ENCODE assay signal across 8 mouse cellular contexts in the genomic region with DNA sequence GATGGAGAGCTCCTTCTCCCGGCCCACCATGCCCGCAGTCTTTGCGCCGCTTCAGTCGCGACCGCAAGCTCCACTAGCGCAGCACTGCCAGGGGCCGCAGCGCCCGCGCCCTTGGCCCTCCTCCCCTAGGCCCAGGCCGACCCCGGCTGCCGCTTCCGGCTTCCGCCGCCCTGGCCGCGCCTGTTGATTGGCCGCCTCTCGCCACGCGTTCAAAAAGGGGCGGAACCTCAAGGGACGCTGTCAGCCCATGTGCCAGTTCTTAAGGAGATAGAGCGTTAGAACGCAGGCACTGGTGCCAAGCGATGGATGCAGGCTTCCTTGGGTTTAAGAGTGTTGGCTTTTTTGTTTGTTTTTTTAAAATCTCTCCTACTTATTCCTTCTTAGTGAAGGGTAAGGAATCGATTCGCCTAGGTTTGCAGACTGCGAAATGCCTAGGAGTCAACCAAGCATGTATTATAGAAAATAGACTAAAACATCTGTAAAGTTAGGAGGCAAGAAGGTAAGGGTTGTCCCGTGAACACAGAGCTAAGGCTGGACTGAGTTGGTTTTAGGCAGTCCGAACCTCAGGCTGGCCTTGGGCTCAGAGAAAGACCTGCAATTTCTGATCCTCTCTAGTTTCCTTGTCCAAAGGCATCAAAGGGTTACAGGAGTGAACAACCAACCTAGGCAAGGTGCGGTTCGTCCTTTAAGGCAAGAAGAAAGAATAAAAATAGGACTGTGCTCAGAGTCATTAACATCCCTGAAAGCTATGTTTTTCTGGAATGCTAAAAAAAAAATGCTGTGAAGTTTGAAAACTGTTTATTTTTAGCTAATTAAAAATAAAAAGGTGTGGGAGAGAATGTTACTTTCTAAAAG. TPM values are rescaled to one million over a fixed set of nuclear protein-coding genes. Genes with fewer than 3 reads are reported as not detected.
A peak's percentile ranks its signal among the peaks of the same experiment; 100 is the strongest.
DNase-seq lines count a peak whose midpoint lies in the region; ATAC-seq and TF ChIP-seq lines count a peak whose summit lies in the region.

No protein-coding gene starts in this region.

- TF ChIP-seq CTCF in MEL (IDR thresholded peaks at IDR 0.05 in 2 of 3, conservative IDR thresholded peaks at IDR 0.05 in 1 of 3; ENCODE audit: control insufficient read depth in 1 of 3, insufficient read depth in 1 of 3, low read depth in 2 of 3, low read length in 3 of 3, poor library complexity in 1 of 3, severe bottlenecking in 1 of 3), result no peak
- TF ChIP-seq CTCF in cerebellum, adult 2 months (IDR thresholded peaks at IDR 0.05; ENCODE audit: borderline replicate concordance, insufficient read depth, low read depth, low read length), result no peak
- TF ChIP-seq CTCF in lung, postnatal 0 days (IDR thresholded peaks at IDR 0.05), result peak; percentile 18; the same call in 1 of the 2 replicates

- peak; percentile 98 for DNase-seq in MEL (ENCODE audit: low read depth, low spot score)
- peak; percentile 94 to 95 for DNase-seq in cerebellum, adult 2 months
- DNase-seq in forelimb bud, embryonic 11.5 days (ENCODE audit: low read depth, low spot score), result peak; percentile 90
- DNase-seq in hindbrain, embryonic 10.5 days (ENCODE audit: low spot score), result peak; percentile 94
- DNase-seq in layer of hippocampus, adult 9-11 months, result peak; percentile 93
- DNase-seq in lung, postnatal 0 days (ENCODE audit: low spot score), result peak; percentile 97
- peak; percentile 92 for DNase-seq in ovary, postnatal 14 days (ENCODE audit: low spot score)
- peak; percentile 95 for DNase-seq in thymus, postnatal 14 days

- under 1% methylated on average over 36 of the region's 36 CpGs for WGBS in cerebellum, adult 2 months
- WGBS in hindbrain, embryonic 10.5 days, result under 1% methylated on average over 36 of the region's 36 CpGs
- WGBS in lung, postnatal 0 days, result under 1% methylated on average over 36 of the region's 36 CpGs

- peak overlapping the region; percentile 99 for H3K27ac ChIP-seq in MEL (ENCODE audit: control insufficient read depth, low read depth, low read length)
- peak overlapping the region; percentile 58 for H3K27ac ChIP-seq in cerebellum, adult 2 months (ENCODE audit: insufficient read depth, low read length)
- H3K27ac ChIP-seq in hindbrain, embryonic 10.5 days, result peak overlapping the region; percentile 98
- H3K27ac ChIP-seq in lung, postnatal 0 days (ENCODE audit: low read length), result peak overlapping the region; percentile 95

- peaks cover 0 to 20% of the 10 kb centered on the region in 2 experiments; a peak in 3 of 4 replicates for H3K36me3 ChIP-seq in MEL (ENCODE audit: control insufficient read depth in 1 of 2, insufficient read depth in 2 of 2, low read length in 2 of 2)
- H3K36me3 ChIP-seq in hindbrain, embryonic 10.5 days, result peaks cover 6% of the 10 kb centered on the region; the same call in 1 of the 2 replicates
- H3K36me3 ChIP-seq in lung, postnatal 0 days (ENCODE audit: insufficient read depth, low read length), result no peaks in the 10 kb centered on the region

- peak in 1 of 2 experiments; percentile 28; a peak in 1 of 4 replicates for TF ChIP-seq EP300 in MEL (IDR thresholded peaks at IDR 0.05; ENCODE audit: low read depth in 1 of 2, low read length in 2 of 2)
- TF ChIP-seq EP300 in lung, postnatal 0 days (IDR thresholded peaks at IDR 0.05), result no peak

- peak; percentile 88 to 91 for TF ChIP-seq POLR2A in MEL (IDR thresholded peaks at IDR 0.05; ENCODE audit: control insufficient read depth in 1 of 2, insufficient read depth in 1 of 2, low read depth in 1 of 2, low read length in 2 of 2, poor library complexity in 1 of 2)
- TF ChIP-seq POLR2A in cerebellum, adult 2 months (IDR thresholded peaks at IDR 0.05; ENCODE audit: borderline replicate concordance, insufficient read depth, low read length), result peak; percentile 77; the same call in 1 of the 2 replicates

- TF ChIP-seq RAD21 in MEL (IDR thresholded peaks at IDR 0.05; ENCODE audit: low read depth, low read length), result no peak

- no peaks in the 10 kb centered on the region for H3K27me3 ChIP-seq in MEL (ENCODE audit: control insufficient read depth in 1 of 2, insufficient read depth in 2 of 2, low read length in 2 of 2)
- H3K27me3 ChIP-seq in cerebellum, adult 2 months (ENCODE audit: control insufficient read depth, insufficient read depth, low read length), result no peaks in the 10 kb centered on the region
- H3K27me3 ChIP-seq in hindbrain, embryonic 10.5 days (ENCODE audit: insufficient read depth, poor library complexity, severe bottlenecking), result no peaks in the 10 kb centered on the region
- no peaks in the 10 kb centered on the region for H3K27me3 ChIP-seq in lung, postnatal 0 days (replicated peaks; ENCODE audit: insufficient read depth, low read length)

- H3K4me2 ChIP-seq in lung, postnatal 0 days (replicated peaks; ENCODE audit: low read depth, low read length), result peak overlapping the region; percentile 86

- peak; percentile 97 for ATAC-seq in lung, postnatal 0 days

- H3K9ac ChIP-seq in MEL (ENCODE audit: control insufficient read depth, low read depth, low read length, poor library complexity, severe bottlenecking), result peak overlapping the region; percentile 86
- H3K9ac ChIP-seq in lung, postnatal 0 days (replicated peaks; ENCODE audit: low read depth), result peak overlapping the region; percentile 68

- H3K9me3 ChIP-seq in MEL (replicated peaks; ENCODE audit: insufficient read depth, low read length), result no peaks in the 10 kb centered on the region
- no peaks in the 10 kb centered on the region for H3K9me3 ChIP-seq in hindbrain, embryonic 10.5 days
- no peaks in the 10 kb centered on the region for H3K9me3 ChIP-seq in lung, postnatal 0 days (ENCODE audit: low read length)

- peak overlapping the region; percentile 88 to 89 for H3K4me3 ChIP-seq in MEL (ENCODE audit: control insufficient read depth in 1 of 2, insufficient read depth in 1 of 2, low read depth in 2 of 2, low read length in 2 of 2)
- peak overlapping the region; percentile 88 for H3K4me3 ChIP-seq in cerebellum, adult 2 months (replicated peaks; ENCODE audit: insufficient read depth, low read depth, low read length)
- H3K4me3 ChIP-seq in hindbrain, embryonic 10.5 days, result peak overlapping the region; percentile 79
- H3K4me3 ChIP-seq in lung, postnatal 0 days (ENCODE audit: low read depth, low read length), result peak overlapping the region; percentile 74

- peaks cover 0 to 17% of the 10 kb centered on the region in 2 experiments for H3K4me1 ChIP-seq in MEL (ENCODE audit: control insufficient read depth in 1 of 2, insufficient read depth in 2 of 2, low read length in 2 of 2)
- peaks cover 9% of the 10 kb centered on the region for H3K4me1 ChIP-seq in cerebellum, adult 2 months (ENCODE audit: control insufficient read depth, insufficient read depth, low read length)
- peaks cover 27% of the 10 kb centered on the region for H3K4me1 ChIP-seq in hindbrain, embryonic 10.5 days (replicated peaks)
- peaks cover 12% of the 10 kb centered on the region; the same call in 1 of the 2 replicates for H3K4me1 ChIP-seq in lung, postnatal 0 days (ENCODE audit: insufficient read depth, low read depth, low read length)

- H3K79me2 ChIP-seq in MEL (ENCODE audit: control insufficient read depth, insufficient read depth, low read length, poor library complexity), result peaks cover 42% of the 10 kb centered on the region

TF ChIP-seq in MEL, 35 proteins besides CTCF, POLR2A, EP300 and RAD21 (continues in another document):
- TF ChIP-seq ZMIZ1 (IDR thresholded peaks at IDR 0.05; ENCODE audit: low read depth, low read length) (0 out of 2 replicates have a peak, but pooled peaks have one; percentile 57), MEF2A (IDR thresholded peaks at IDR 0.05; ENCODE audit: extremely low read depth, insufficient replicate concordance, low read depth, low read length, poor library complexity, severe bottlenecking) (no peak), MXI1 (IDR thresholded peaks at IDR 0.05; ENCODE audit: low read depth, low read length) (peak; percentile 98), TBP (IDR thresholded peaks at IDR 0.05; ENCODE audit: low read depth, low read length) (peak; percentile 91), SIN3A (IDR thresholded peaks at IDR 0.05; ENCODE audit: low read length) (peak; percentile 98), RCOR1 (IDR thresholded peaks at IDR 0.05; ENCODE audit: low read depth, low read length) (no peak), HCFC1 (IDR thresholded peaks at IDR 0.05; ENCODE audit: low read depth, low read length) (peak; percentile 84), NELFE (IDR thresholded peaks at IDR 0.05; ENCODE audit: low read depth, low read length) (peak; percentile 79), TCF12 (IDR thresholded peaks at IDR 0.05; ENCODE audit: low read depth, low read length) (peak; percentile 51; the same call in 1 of the 2 replicates), MAX (IDR thresholded peaks at IDR 0.05; ENCODE audit: low read length) (peak; percentile 95), MYC (IDR thresholded peaks at IDR 0.05; ENCODE audit: low read depth, low read length) (peak; percentile 94), CHD1 (IDR thresholded peaks at IDR 0.05; ENCODE audit: low read depth, low read length) (peak; percentile 62; the same call in 1 of the 2 replicates), BHLHE40 (IDR thresholded peaks at IDR 0.05; ENCODE audit: borderline replicate concordance, low read depth, low read length) (peak; percentile 33; the same call in 1 of the 2 replicates)

RNA-seq across cellular contexts. Expression of gene Mat2b, which starts 2.3 kb away (rescaled TPM):
- total RNA-seq in MEL (2012; rRNA removed), result 97.6 and 107 TPM in 2 replicates
- 100 to 1,000 TPM; 105 to 188 TPM for polyA plus RNA-seq in MEL (2012; ENCODE audit: insufficient read depth in 1 of 2, insufficient read length in 2 of 2, low read depth in 1 of 2, low replicate concordance in 2 of 2, missing spikeins in 1 of 2)
- polyA plus RNA-seq in cerebellum, adult 2 months (2012; rRNA removed), result 109 and 124 TPM in 2 replicates
- polyA plus RNA-seq in hindbrain, embryonic 10.5 days (2016; fragmentation: Nextera tagmentation; extraction: Ambion mirVana), result 98.7 and 108 TPM in 2 replicates
- polyA plus RNA-seq in lung, postnatal 0 days (2015; fragmentation: Nextera tagmentation; extraction: Ambion mirVana), result 110 and 111 TPM in 2 replicates

RNA-seq across cellular contexts. Expression of gene Hmmr, which starts 40.5 kb away (rescaled TPM):
- 55.6 and 72.1 TPM in 2 replicates for total RNA-seq in MEL (2012; rRNA removed)
- polyA plus RNA-seq in MEL (2012; ENCODE audit: insufficient read depth in 1 of 2, insufficient read length in 2 of 2, low read depth in 1 of 2, low replicate concordance in 2 of 2, missing spikeins in 1 of 2), result 10 to 100 TPM; 40.6 to 74.5 TPM
- 0.08 and 0.13 TPM in 2 replicates for polyA plus RNA-seq in cerebellum, adult 2 months (2012; rRNA removed)
- polyA plus RNA-seq in hindbrain, embryonic 10.5 days (2016; fragmentation: Nextera tagmentation; extraction: Ambion mirVana), result 40.5 and 53.6 TPM in 2 replicates
- 1.5 and 2.9 TPM in 2 replicates for polyA plus RNA-seq in lung, postnatal 0 days (2015; fragmentation: Nextera tagmentation; extraction: Ambion mirVana)

RNA-seq across cellular contexts. Expression of gene Nudcd2, which starts 40.7 kb away (rescaled TPM):
- total RNA-seq in MEL (2012; rRNA removed), result 162 and 171 TPM in 2 replicates
- 100 to 1,000 TPM; 154 to 176 TPM for polyA plus RNA-seq in MEL (2012; ENCODE audit: insufficient read depth in 1 of 2, insufficient read length in 2 of 2, low read depth in 1 of 2, low replicate concordance in 2 of 2, missing spikeins in 1 of 2)
- polyA plus RNA-seq in cerebellum, adult 2 months (2012; rRNA removed), result 22.2 and 22.9 TPM in 2 replicates
- 162 and 193 TPM in 2 replicates for polyA plus RNA-seq in hindbrain, embryonic 10.5 days (2016; fragmentation: Nextera tagmentation; extraction: Ambion mirVana)
- polyA plus RNA-seq in lung, postnatal 0 days (2015; fragmentation: Nextera tagmentation; extraction: Ambion mirVana), result 55.2 and 60.7 TPM in 2 replicates

Comparison
In these comparisons a context has a peak if more than half of its experiments do, and no peak if none do; other contexts are left out.
1. Peak in every context shown above with its lines: DNase-seq, ATAC-seq, H3K4me3 ChIP-seq and H3K27ac ChIP-seq.
2. RNA of gene Hmmr, which starts 40.5 kb away (polyA plus RNA-seq): 40.6 to 74.5 TPM in MEL and 40.5 to 53.6 TPM in hindbrain, embryonic 10.5 days; 1.5 to 2.9 TPM in lung, postnatal 0 days and 0.08 to 0.13 TPM in cerebellum, adult 2 months; every median in the first group is over 10 times any median in the second.